Mouse (Mus musculus) intestine, postnatal 0 days (tissue): ENCODE data around the gene Tex101. TPM values are rescaled to one million over a fixed set of nuclear protein-coding genes. Genes with fewer than 3 reads are reported as not detected.
A peak's percentile ranks its signal among the peaks of the same experiment; 100 is the strongest.

Experiments
- ATAC-seq: fragments of 200-750 bp; cut with Nextera tagmentation; 2 replicates; pipeline ENCODE4 v1.8.0; 2017; ENCODE audit warnings: mild to moderate bottlenecking, moderate TSS enrichment, moderate library complexity
- H3K27ac ChIP-seq: fragments of 300-500 bp; sonication (generic); 2 replicates; pipeline ENCODE4 v1.5.1; 2014; ENCODE audit warnings: mild to moderate bottlenecking, low read depth, low read length, moderate library complexity
- H3K27me3 ChIP-seq: fragments of 300-500 bp; sonication (generic); replicated peaks from 2 replicates; pipeline ENCODE4 v1.6.1; 2014; ENCODE audit warnings: low read length, mixed read lengths; ENCODE audit not compliant: control insufficient read depth, insufficient read depth
- H3K36me3 ChIP-seq: fragments of 300-500 bp; sonication (generic); 2 replicates; pipeline ENCODE4 v1.6.1; 2014; ENCODE audit warnings: mild to moderate bottlenecking, moderate library complexity; ENCODE audit not compliant: control insufficient read depth, insufficient read depth
- H3K4me1 ChIP-seq: fragments of 300-500 bp; sonication (generic); replicated peaks from 2 replicates; pipeline ENCODE4 v1.6.1; 2014; ENCODE audit warnings: antibody characterized with exemption, low read length, mixed read lengths; ENCODE audit not compliant: control insufficient read depth, insufficient read depth
- H3K4me2 ChIP-seq: fragments of 300-500 bp; sonication (generic); replicated peaks from 2 replicates; pipeline ENCODE4 v1.6.1; 2014; ENCODE audit warnings: low read depth, mild to moderate bottlenecking, moderate library complexity
- H3K4me3 ChIP-seq: fragments of 300-500 bp; sonication (generic); 2 replicates; pipeline ENCODE4 v1.5.1; 2014; ENCODE audit warnings: low read depth, low read length
- H3K9ac ChIP-seq: fragments of 300-500 bp; sonication (generic); 2 replicates; pipeline ENCODE4 v1.6.1; 2014; ENCODE audit warnings: mild to moderate bottlenecking, low read depth, low read length
- H3K9me3 ChIP-seq: fragments of 300-500 bp; sonication (generic); 2 replicates; pipeline ENCODE4 v1.6.1; 2016; ENCODE audit warnings: mixed run types; ENCODE audit not compliant: control insufficient read depth
- CTCF ChIP-seq: sonication (generic); IDR thresholded peaks from 2 replicates; pipeline ENCODE4 v1.5.1; 2016; ENCODE audit warnings: low read depth, mild to moderate bottlenecking, control low read depth, antibody characterized with exemption, moderate library complexity
- WGBS: fragments of 180-500 bp; shearing (Covaris S2); extraction: QIAGEN DNeasy Blood & Tissue Kit; methylation state at CpG from one replicate; pipeline ENCODE4 v1.1.7; 2014; 5-methylcytosine and 5-hydroxymethylcytosine counted together
- polyA plus RNA-seq: library from polyadenylated mRNA; unstranded; fragments of >200 nt; fragmentation: Nextera tagmentation; extraction: Ambion mirVana; gene quantifications from 2 replicates; pipeline ENCODE4 v1.2.1, GENCODE M21; 2015

The Tex101 gene
- polyA plus RNA-seq, 1 experiment from 2014 or later = not detected

DNA sequence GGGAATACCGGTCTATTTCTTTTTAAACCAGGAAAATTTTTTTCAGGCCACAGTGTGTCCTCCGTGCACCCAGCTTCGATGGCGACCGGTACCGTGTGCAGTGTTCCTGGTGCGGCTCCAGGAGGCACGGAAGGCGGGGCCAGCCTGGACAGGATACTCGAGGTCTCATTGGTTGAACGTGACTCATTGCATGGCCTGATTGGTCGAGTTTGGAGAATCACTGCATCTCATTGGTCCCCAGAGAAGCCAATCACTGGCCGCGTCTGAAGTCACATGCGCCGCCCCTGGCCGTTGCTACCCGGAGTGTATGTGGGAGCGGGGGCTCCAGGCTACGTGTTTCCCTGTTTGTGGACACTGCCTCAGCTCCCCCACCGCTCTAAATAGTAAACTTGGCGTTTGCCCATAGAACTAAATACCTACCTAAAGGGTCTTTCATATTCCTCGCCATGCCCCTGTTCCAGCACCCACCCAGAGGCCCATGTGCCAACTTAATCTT is 4.5 kb downstream of the Tex101 start:
- no peaks in the 10 kb centered on the region for H3K36me3 ChIP-seq
- no peaks in the 10 kb centered on the region for H3K4me1 ChIP-seq
- H3K4me2 ChIP-seq = no peak overlapping the region
- ATAC-seq = no peak
- no peak overlapping the region for H3K9ac ChIP-seq
- no peak for TF ChIP-seq CTCF
- no peaks in the 10 kb centered on the region for H3K27me3 ChIP-seq
- WGBS = 90% methylated on average over 23 of the region's 23 CpGs
- H3K27ac ChIP-seq = no peak overlapping the region
- H3K4me3 ChIP-seq = no peak overlapping the region
- H3K9me3 ChIP-seq = no peaks in the 10 kb centered on the region

GRCm38 (mm10) chr7:24664959-24665358 is 11.5 kb downstream of the Tex101 start:
- WGBS = 79% methylated on average over 9 of the region's 9 CpGs
- Histone ChIP-seq H3K9me3 (no peaks in the 10 kb centered on the region), H3K27ac (no peak overlapping the region), H3K4me3 (no peak overlapping the region), H3K27me3 (no peaks in the 10 kb centered on the region), H3K36me3 (no peaks in the 10 kb centered on the region), H3K9ac (no peak overlapping the region), H3K4me1 (no peaks in the 10 kb centered on the region), H3K4me2 (no peak overlapping the region)
- no peak for ATAC-seq
- TF ChIP-seq CTCF = no peak

- Histone ChIP-seq H3K9ac (no peak overlapping the region), H3K4me3 (no peak overlapping the region), H3K27ac (no peak overlapping the region), H3K27me3 (no peaks in the 10 kb centered on the region), H3K4me2 (no peak overlapping the region), H3K9me3 (no peaks in the 10 kb centered on the region), H3K4me1 (no peaks in the 10 kb centered on the region), H3K36me3 (no peaks in the 10 kb centered on the region)
- TF ChIP-seq CTCF = no peak
- no peak for ATAC-seq
- WGBS = 41% methylated on average over 8 of the region's 8 CpGs
Observed at GRCm38 (mm10) chr7:24664301-24664700, 12.2 kb downstream of the Tex101 start.

- H3K27me3 ChIP-seq = no peaks in the 10 kb centered on the region
- WGBS = 13% methylated on average over 8 of the region's 8 CpGs
- H3K9ac ChIP-seq = no peak overlapping the region
- H3K4me1 ChIP-seq = no peaks in the 10 kb centered on the region
- H3K4me2 ChIP-seq = no peak overlapping the region
- ATAC-seq = peak; percentile 47; the same call in 1 of the 2 replicates
- H3K9me3 ChIP-seq = no peaks in the 10 kb centered on the region
- no peak overlapping the region for H3K27ac ChIP-seq
- peak; percentile 92 for TF ChIP-seq CTCF
- H3K4me3 ChIP-seq = no peak overlapping the region
- no peaks in the 10 kb centered on the region for H3K36me3 ChIP-seq
Observed at GRCm38 (mm10) chr7:24662575-24662974, 13.9 kb downstream of the Tex101 start.

DNA sequence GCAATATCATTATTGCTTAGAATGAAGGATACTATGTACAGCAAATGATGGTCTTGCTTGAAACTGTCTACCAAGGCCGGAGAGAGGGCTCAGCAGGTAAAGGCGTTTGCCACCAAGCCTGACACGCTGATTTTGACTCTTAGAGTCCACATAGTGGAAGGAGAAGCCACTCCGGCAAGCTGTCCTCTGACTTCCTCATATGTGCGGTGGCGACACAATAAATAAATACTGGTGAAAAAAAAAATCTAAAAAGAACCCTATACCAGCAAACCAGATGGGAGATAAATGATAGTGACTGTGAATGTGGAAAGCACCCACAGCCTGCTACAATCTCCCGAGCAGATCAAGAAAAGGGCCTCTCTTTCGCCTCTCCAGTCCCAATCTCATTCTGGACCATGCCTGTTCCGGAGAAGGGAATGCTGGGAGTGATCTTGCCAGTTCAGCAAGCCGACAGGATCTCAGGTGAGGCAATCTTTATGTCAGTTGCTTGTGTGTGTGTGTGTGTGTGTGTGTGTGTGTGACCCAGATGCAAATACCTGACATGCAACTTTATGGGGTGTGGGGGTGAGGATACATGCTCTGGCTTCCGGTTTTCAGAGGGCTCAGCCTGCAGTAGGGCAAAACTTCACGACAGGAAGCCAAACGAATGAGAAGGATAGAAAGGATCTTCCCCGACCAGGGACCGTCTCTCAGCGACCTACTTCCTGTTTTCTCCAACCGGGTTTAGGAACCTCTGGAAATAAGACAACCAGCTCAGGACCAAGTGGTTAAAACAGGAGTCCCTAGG is 15.2 kb downstream of the Tex101 start:
- Histone ChIP-seq H3K27ac (no peak overlapping the region), H3K4me1 (no peaks in the 10 kb centered on the region), H3K9ac (no peak overlapping the region), H3K4me2 (no peak overlapping the region), H3K27me3 (no peaks in the 10 kb centered on the region), H3K36me3 (no peaks in the 10 kb centered on the region), H3K9me3 (no peaks in the 10 kb centered on the region), H3K4me3 (no peak overlapping the region)
- TF ChIP-seq CTCF = no peak
- ATAC-seq = no peak
- 60% methylated on average over 17 of the region's 17 CpGs for WGBS

- Histone ChIP-seq H3K27me3 (no peaks in the 10 kb centered on the region), H3K4me1 (no peaks in the 10 kb centered on the region), H3K4me2 (no peak overlapping the region), H3K36me3 (no peaks in the 10 kb centered on the region), H3K27ac (no peak overlapping the region), H3K9ac (no peak overlapping the region), H3K9me3 (no peaks in the 10 kb centered on the region), H3K4me3 (no peak overlapping the region)
- 36% methylated on average over 12 of the region's 12 CpGs for WGBS
- TF ChIP-seq CTCF = no peak
- no peak for ATAC-seq
Observed at GRCm38 (mm10) chr7:24659737-24660357, 16.6 kb downstream of the Tex101 start.
